Mouse (Mus musculus): ENCODE data around the gene Wnt5a. TPM values are rescaled to one million over a fixed set of nuclear protein-coding genes. Genes with fewer than 3 reads are reported as not detected.

Wnt5a gene
- polyA plus RNA-seq (2015; fragmentation: Nextera tagmentation; extraction: Ambion mirVana): 23.2 and 27.4 TPM in 2 replicates

DNA sequence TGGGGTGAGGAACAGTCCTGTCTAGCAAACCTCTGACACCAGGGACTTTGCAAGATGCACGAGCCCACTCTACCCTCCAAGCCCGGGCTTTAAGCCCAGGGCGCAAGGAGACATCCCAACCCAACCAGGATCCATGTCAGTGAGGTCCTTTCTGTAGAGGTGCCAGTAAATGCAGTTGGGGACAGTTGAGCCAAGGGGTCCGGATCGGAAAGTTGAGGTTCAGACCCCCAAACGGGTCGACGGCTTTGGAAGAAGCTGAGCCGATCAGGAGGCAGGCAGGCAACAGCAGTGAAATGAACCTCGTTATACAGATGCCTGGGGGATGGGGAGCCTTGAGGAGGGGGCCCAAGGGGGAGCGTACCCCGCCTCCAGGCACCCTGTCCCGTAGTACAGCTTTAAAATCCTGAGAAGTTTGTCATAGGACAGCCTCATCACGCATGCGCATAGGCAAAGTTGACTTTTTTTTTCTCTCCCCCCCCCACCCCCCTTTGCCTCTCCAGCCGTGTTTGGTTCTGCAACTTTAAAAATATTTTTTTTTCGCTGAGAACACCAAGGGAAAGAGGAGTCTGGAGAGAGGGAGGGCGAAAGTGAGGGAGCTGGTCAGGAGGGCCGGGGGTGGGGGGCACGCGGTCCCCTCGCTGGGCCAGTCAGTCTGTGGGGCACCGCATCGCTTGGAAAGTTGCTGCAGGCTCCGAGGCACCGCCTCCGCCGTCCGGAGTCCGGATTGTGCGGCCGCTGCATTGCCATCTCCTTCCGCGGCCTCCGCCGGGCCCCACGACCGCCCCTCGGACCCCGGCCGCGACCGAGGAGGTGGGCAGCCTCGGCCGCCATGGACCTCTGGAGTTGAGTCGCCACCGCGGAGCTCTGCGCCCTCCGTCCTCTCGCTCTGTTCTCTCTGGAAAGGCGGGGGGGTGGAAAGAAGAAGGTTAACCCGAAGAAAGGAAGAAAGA lies at the start of gene Wnt5a:
Gene Wnt5a (plus strand): TSS at position 650 of the 950 bp plus-strand sequence.
- 2% methylated on average over 53 of the region's 53 CpGs for WGBS

GRCm38 (mm10) chr14:28456372-28457076 lies 48.0 kb upstream of the Wnt5a start:
- 57% methylated on average over 7 of the region's 7 CpGs for WGBS
- Histone ChIP-seq H3K36me3 (no peaks in the 10 kb centered on the region), H3K4me1 (replicated peaks) (no peaks in the 10 kb centered on the region), H3K27ac (no peak overlapping the region), H3K9ac (no peak overlapping the region), H3K4me3 (replicated peaks) (no peak overlapping the region), H3K9me3 (no peaks in the 10 kb centered on the region), H3K4me2 (replicated peaks) (no peak overlapping the region), H3K27me3 (replicated peaks) (no peaks in the 10 kb centered on the region)
- peak; percentile 55 for ATAC-seq

More for the DNA sequence above, at the start of gene Wnt5a:
- H3K27me3 ChIP-seq (replicated peaks): peaks cover 23% of the 10 kb centered on the region
- H3K4me3 ChIP-seq (replicated peaks): peak within 1 kb of the TSS; percentile 71
- H3K9me3 ChIP-seq: no peaks in the 10 kb centered on the region
- no peaks in the 10 kb centered on the region for H3K36me3 ChIP-seq
- ATAC-seq: peak; percentile 28
- H3K4me1 ChIP-seq (replicated peaks): peaks cover 17% of the 10 kb centered on the region
- peak within 1 kb of the TSS; percentile 95 for H3K27ac ChIP-seq
- peak within 1 kb of the TSS; percentile 90 for H3K4me2 ChIP-seq (replicated peaks)
- peak within 1 kb of the TSS; percentile 71 for H3K9ac ChIP-seq

DNA sequence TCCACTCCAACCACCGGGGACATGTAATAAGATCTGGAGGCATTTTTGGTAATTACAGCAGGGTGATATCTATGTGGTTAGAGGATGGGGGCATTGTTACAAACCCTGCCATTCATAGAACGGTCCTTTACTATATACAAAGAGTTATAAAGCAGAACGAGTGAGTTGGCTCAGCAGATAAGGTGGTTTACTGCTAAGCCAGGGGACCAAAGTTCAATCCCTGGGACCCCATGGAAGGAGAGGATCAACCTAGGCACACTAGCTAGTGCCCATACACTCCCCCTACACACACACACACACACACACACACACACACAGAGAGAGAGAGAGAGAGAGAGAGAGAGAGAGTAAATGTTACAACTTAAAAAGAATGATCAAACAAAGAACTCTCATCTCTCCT lies 47.1 kb upstream of the Wnt5a start:
- Histone ChIP-seq H3K27ac (no peak overlapping the region), H3K4me3 (replicated peaks) (no peak overlapping the region), H3K4me2 (replicated peaks) (no peak overlapping the region), H3K9me3 (no peaks in the 10 kb centered on the region), H3K9ac (no peak overlapping the region), H3K36me3 (no peaks in the 10 kb centered on the region), H3K4me1 (replicated peaks) (no peaks in the 10 kb centered on the region), H3K27me3 (replicated peaks) (no peaks in the 10 kb centered on the region)
- peak; percentile 66 for ATAC-seq
- WGBS: 53% methylated on average over 3 of the region's 3 CpGs

- Histone ChIP-seq H3K4me3 (replicated peaks) (no peak overlapping the region), H3K36me3 (no peaks in the 10 kb centered on the region), H3K4me1 (replicated peaks) (0 out of 2 replicates have a peak, but pooled peaks cover 3% of the 10 kb centered on the region), H3K27ac (no peak overlapping the region), H3K4me2 (replicated peaks) (no peak overlapping the region), H3K27me3 (replicated peaks) (no peaks in the 10 kb centered on the region), H3K9me3 (no peaks in the 10 kb centered on the region), H3K9ac (no peak overlapping the region)
- no peak for ATAC-seq
- WGBS: 39% methylated on average over 5 of the region's 5 CpGs
Measured at GRCm38 (mm10) chr14:28467956-28468355, 36.6 kb upstream of the Wnt5a start.

DNA sequence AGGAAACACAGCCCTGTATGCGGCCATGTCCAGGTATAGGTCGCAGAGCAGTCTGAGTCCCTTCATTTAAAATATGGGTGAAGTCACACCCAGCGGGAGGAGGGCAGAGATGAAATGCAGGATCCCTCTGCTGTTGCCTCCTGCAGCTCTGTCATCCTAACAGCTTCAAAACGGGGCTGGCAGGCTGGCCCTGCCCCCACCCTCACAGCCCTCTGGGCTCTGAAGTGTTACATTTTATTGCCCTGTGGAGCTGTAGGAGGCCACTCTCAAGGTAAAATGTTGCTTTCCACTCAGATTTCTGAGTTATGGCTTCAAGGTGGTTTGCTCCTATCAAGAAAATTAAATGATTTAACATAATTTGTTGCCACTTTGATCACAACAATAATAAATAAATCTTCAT lies 34.9 kb upstream of the Wnt5a start:
- no peaks in the 10 kb centered on the region for H3K36me3 ChIP-seq
- no peak for ATAC-seq
- H3K4me3 ChIP-seq (replicated peaks): no peak overlapping the region
- no peaks in the 10 kb centered on the region for H3K27me3 ChIP-seq (replicated peaks)
- no peak overlapping the region for H3K27ac ChIP-seq
- no peak overlapping the region for H3K9ac ChIP-seq
- H3K4me2 ChIP-seq (replicated peaks): no peak overlapping the region
- 29% methylated on average over 4 of the region's 4 CpGs for WGBS
- H3K4me1 ChIP-seq (replicated peaks): 0 out of 2 replicates have a peak, but pooled peaks cover 3% of the 10 kb centered on the region
- H3K9me3 ChIP-seq: no peaks in the 10 kb centered on the region

DNA sequence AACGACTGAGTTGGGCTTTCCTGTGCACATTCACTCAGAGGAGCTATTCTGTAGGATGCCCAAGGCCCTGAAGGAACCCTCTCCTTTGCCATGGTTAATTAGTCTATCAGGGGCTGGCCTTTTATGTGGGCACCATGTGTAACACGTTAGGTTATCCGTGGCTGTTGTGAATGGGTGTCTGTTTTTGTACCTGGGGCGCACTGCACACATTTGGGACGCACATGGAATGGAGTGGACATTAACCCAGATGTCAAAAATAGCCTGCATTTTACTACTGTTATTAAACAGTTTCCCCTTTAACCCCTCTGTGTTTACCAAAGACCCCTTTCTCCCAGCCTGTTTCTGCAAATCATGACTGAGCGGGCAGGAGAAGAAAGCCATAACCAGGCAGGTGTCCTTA lies 34.3 kb upstream of the Wnt5a start:
- H3K9ac ChIP-seq: no peak overlapping the region
- no peaks in the 10 kb centered on the region for H3K27me3 ChIP-seq (replicated peaks)
- H3K4me1 ChIP-seq (replicated peaks): 0 out of 2 replicates have a peak, but pooled peaks cover 3% of the 10 kb centered on the region
- H3K27ac ChIP-seq: no peak overlapping the region
- H3K36me3 ChIP-seq: no peaks in the 10 kb centered on the region
- 56% methylated on average over 6 of the region's 6 CpGs for WGBS
- H3K4me2 ChIP-seq (replicated peaks): no peak overlapping the region
- no peak for ATAC-seq
- H3K4me3 ChIP-seq (replicated peaks): no peak overlapping the region
- no peaks in the 10 kb centered on the region for H3K9me3 ChIP-seq

DNA sequence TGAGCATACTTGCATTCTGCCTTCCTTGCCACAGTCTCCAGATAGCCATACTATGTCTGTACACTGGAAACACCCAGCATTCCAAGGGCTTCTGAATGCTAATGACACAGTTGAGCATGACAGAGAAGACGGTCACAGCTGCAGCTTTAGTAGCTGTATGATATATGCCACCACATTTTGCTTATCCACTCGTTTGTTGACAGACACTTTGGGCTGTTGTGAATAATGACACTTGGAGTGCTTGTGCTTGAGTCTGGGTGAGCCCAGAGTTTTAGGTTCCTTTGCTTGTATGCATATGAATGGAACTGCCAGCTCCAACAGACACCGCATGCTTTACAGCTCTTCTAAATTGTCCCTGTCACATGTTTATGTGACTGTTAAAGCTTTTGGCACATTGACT lies 29.5 kb upstream of the Wnt5a start:
- 52% methylated on average over 3 of the region's 3 CpGs for WGBS

GRCm38 (mm10) chr14:28475421-28475820 lies 29.1 kb upstream of the Wnt5a start:
- Histone ChIP-seq H3K9ac (no peak overlapping the region), H3K27ac (no peak overlapping the region), H3K4me2 (replicated peaks) (no peak overlapping the region), H3K4me3 (replicated peaks) (no peak overlapping the region), H3K9me3 (no peaks in the 10 kb centered on the region), H3K36me3 (no peaks in the 10 kb centered on the region), H3K4me1 (replicated peaks) (no peaks in the 10 kb centered on the region), H3K27me3 (replicated peaks) (no peaks in the 10 kb centered on the region)
- WGBS: 38% methylated on average over 7 of the region's 7 CpGs
- no peak for ATAC-seq

More for the DNA sequence above, 29.5 kb upstream of the Wnt5a start:
- no peak overlapping the region for H3K4me3 ChIP-seq (replicated peaks)
- no peak overlapping the region for H3K9ac ChIP-seq
- no peak overlapping the region for H3K4me2 ChIP-seq (replicated peaks)
- no peaks in the 10 kb centered on the region for H3K9me3 ChIP-seq
- H3K27ac ChIP-seq: no peak overlapping the region
- no peaks in the 10 kb centered on the region for H3K4me1 ChIP-seq (replicated peaks)
- no peaks in the 10 kb centered on the region for H3K27me3 ChIP-seq (replicated peaks)
- no peaks in the 10 kb centered on the region for H3K36me3 ChIP-seq
- ATAC-seq: no peak

DNA sequence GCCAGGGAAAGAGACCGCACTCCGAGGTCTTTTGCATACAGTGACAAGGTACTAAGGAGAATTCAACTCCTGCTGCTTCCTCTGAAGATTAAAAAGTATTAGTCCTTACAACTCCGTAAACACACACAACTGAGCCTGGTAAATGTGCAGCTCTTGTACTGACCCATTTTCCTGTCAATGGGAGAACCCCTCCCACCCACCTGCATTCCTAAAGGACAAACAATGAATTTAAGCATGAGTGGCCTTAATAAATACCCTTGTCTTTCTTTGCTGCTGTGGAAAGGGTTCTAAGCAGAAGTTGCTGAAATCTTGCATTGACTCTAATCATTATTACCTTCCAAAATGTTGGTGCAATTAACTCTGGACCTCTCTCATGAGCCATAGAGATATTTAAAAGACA lies 27.8 kb upstream of the Wnt5a start:
- Histone ChIP-seq H3K9ac (no peak overlapping the region), H3K27ac (no peak overlapping the region), H3K27me3 (replicated peaks) (no peaks in the 10 kb centered on the region), H3K4me3 (replicated peaks) (no peak overlapping the region), H3K9me3 (no peaks in the 10 kb centered on the region), H3K4me2 (replicated peaks) (no peak overlapping the region), H3K36me3 (no peaks in the 10 kb centered on the region), H3K4me1 (replicated peaks) (no peaks in the 10 kb centered on the region)
- 72% methylated on average over 3 of the region's 3 CpGs for WGBS
- ATAC-seq: no peak

DNA sequence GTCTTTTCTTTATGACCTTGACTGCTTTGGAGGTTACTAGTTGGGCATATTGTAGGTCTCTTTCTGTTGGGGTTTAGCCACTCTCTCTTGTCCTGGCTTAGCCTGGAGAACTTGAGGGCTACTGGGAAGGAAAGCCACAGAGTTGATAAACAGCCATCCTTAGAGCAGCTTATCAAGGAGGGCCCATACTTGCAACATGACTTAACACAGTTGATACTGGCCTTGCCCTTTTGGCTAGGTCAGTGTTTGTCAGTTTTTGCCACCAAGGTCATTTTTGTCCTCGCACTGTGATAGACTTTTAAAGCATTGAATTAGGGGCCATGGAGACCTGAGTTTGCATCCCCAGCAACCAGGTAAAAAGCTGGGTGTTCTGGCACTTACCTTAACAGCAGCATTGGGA lies 23.7 kb upstream of the Wnt5a start:
- Histone ChIP-seq H3K4me1 (replicated peaks) (no peaks in the 10 kb centered on the region), H3K4me2 (replicated peaks) (no peak overlapping the region), H3K9me3 (no peaks in the 10 kb centered on the region), H3K9ac (no peak overlapping the region), H3K27ac (no peak overlapping the region), H3K27me3 (replicated peaks) (no peaks in the 10 kb centered on the region), H3K36me3 (no peaks in the 10 kb centered on the region), H3K4me3 (replicated peaks) (no peak overlapping the region)
- WGBS: 76% methylated on average over 1 of the region's 1 CpGs
- ATAC-seq: no peak

DNA sequence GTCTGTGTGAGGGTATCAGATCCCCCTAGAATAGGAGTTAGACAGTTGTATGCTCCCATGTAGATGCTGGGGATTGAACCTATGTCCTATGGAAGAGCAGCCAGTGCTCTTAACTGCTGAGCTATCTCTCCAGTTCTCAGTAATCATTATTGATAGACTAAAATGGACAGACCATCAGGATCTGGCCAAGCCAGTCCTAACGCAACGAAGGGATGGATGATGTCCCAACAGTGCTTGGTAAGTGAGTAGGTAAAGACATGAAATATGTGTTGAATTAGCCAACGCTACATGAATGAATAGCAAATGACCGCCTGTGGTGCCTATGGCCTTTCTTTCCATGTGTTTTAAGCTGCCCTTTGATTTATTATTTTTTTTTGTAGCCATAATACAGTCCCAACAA lies 10.7 kb upstream of the Wnt5a start:
- H3K4me2 ChIP-seq (replicated peaks): no peak overlapping the region
- no peaks in the 10 kb centered on the region for H3K4me1 ChIP-seq (replicated peaks)
- ATAC-seq: no peak
- H3K27me3 ChIP-seq (replicated peaks): no peaks in the 10 kb centered on the region
- H3K27ac ChIP-seq: no peak overlapping the region
- no peak overlapping the region for H3K9ac ChIP-seq
- H3K4me3 ChIP-seq (replicated peaks): no peak overlapping the region
- no peaks in the 10 kb centered on the region for H3K36me3 ChIP-seq
- WGBS: 88% methylated on average over 4 of the region's 4 CpGs
- H3K9me3 ChIP-seq: no peaks in the 10 kb centered on the region

GRCm38 (mm10) chr14:28494273-28494672 lies 10.3 kb upstream of the Wnt5a start:
- Histone ChIP-seq H3K9me3 (no peaks in the 10 kb centered on the region), H3K36me3 (no peaks in the 10 kb centered on the region), H3K9ac (no peak overlapping the region), H3K4me1 (replicated peaks) (no peaks in the 10 kb centered on the region), H3K4me3 (replicated peaks) (no peak overlapping the region), H3K27ac (no peak overlapping the region), H3K27me3 (replicated peaks) (no peaks in the 10 kb centered on the region), H3K4me2 (replicated peaks) (no peak overlapping the region)
- WGBS: 58% methylated on average over 5 of the region's 5 CpGs
- no peak for ATAC-seq
